Mouse (Mus musculus) liver, adult 2 months (tissue): Measurements from ENCODE around the gene Lag3. TPM values are rescaled to one million over a fixed set of nuclear protein-coding genes. Genes with fewer than 3 reads are reported as not detected.

ENCODE experiments used
- DNase-seq: peaks from one replicate; pipeline ENCODE4 v3.0.0-alpha.2; 2011; ENCODE audit warnings: low read depth, low spot score; ENCODE audit errors: extremely low read depth
- H3K27ac ChIP-seq: fragments of 200-500 bp; replicated peaks from 2 replicates; pipeline ENCODE4 v1.5.1; 2012; ENCODE audit warnings: low read depth, mild to moderate bottlenecking, control low read depth, inconsistent platforms, low read length; ENCODE audit not compliant: insufficient read depth
- H3K27me3 ChIP-seq: fragments of 200-500 bp; 2 replicates; pipeline ENCODE4 v1.6.1; 2012; ENCODE audit warnings: mild to moderate bottlenecking, moderate library complexity, low read length, inconsistent platforms; ENCODE audit not compliant: control insufficient read depth, insufficient read depth
- H3K36me3 ChIP-seq: fragments of 200-500 bp; 2 replicates; pipeline ENCODE4 v1.6.1; 2012; ENCODE audit warnings: low read length, inconsistent platforms; ENCODE audit not compliant: control insufficient read depth, insufficient read depth
- H3K4me1 ChIP-seq: fragments of 200-500 bp; 2 replicates; pipeline ENCODE4 v1.6.1; 2011; ENCODE audit warnings: low read length; ENCODE audit not compliant: control insufficient read depth, insufficient read depth
- H3K4me3 ChIP-seq: fragments of 200-500 bp; 2 replicates; pipeline ENCODE4 v1.5.1; 2011; ENCODE audit warnings: low read depth, mild to moderate bottlenecking, control low read depth, low read length, moderate library complexity; ENCODE audit not compliant: insufficient read depth
- H3K79me2 ChIP-seq: fragments of 200-500 bp; 2 replicates; pipeline ENCODE4 v1.6.1; 2012; ENCODE audit warnings: inconsistent platforms, mild to moderate bottlenecking, low read length, moderate library complexity; ENCODE audit not compliant: control insufficient read depth, insufficient read depth
- H3K9ac ChIP-seq: fragments of 200-500 bp; 2 replicates; pipeline ENCODE4 v1.6.1; 2012; ENCODE audit warnings: low read depth, mild to moderate bottlenecking, control low read depth, inconsistent platforms, low read length
- CTCF ChIP-seq: fragments of 200-500 bp; IDR thresholded peaks from 2 replicates; pipeline ENCODE4 v1.5.1; 2011; ENCODE audit warnings: low read depth, low read length, control low read depth
- POLR2A ChIP-seq: fragments of 200-500 bp; IDR thresholded peaks from 2 replicates; pipeline ENCODE4 v1.6.1; 2011; ENCODE audit warnings: low read length, control low read depth; ENCODE audit not compliant: insufficient read depth; ENCODE audit errors: extremely low read depth
- WGBS: fragments of 180-500 bp; shearing (Covaris S2); methylation state at CpG from one replicate; pipeline ENCODE4 v1.1.7; 2018; 5-methylcytosine and 5-hydroxymethylcytosine counted together
- polyA plus RNA-seq: library from polyadenylated mRNA; depleted of rRNA; stranded (reverse); fragments of >200 nt; gene quantifications from 2 replicates; pipeline ENCODE4 v1.2.3, GENCODE M21; 2012
- total RNA-seq: library from RNA; depleted of rRNA; stranded (reverse); fragments of >200 nt; gene quantifications from 2 replicates; pipeline ENCODE4 v1.2.3, GENCODE M21; 2014

Gene Lag3
- total and polyA plus RNA-seq, 2 experiments: 0.09 to 0.67 TPM

- DNase-seq: no peak
- Histone ChIP-seq H3K9ac (no peak overlapping the region), H3K36me3 (no peaks in the 10 kb centered on the region), H3K27ac (no peak overlapping the region), H3K79me2 (no peaks in the 10 kb centered on the region), H3K4me1 (peaks cover 3% of the 10 kb centered on the region), H3K4me3 (no peak overlapping the region), H3K27me3 (no peaks in the 10 kb centered on the region)
- WGBS: 91% methylated on average over 6 of the region's 6 CpGs
- no peak for TF ChIP-seq CTCF
- no peak for TF ChIP-seq POLR2A
These were observed 22.9 kb downstream of the Lag3 start for GRCm38 (mm10) chr6:124888555-124889125.

GRCm38 (mm10) chr6:124887986-124888385, 23.5 kb downstream of the Lag3 start, which contains the start of gene Cd4:
Gene Cd4, minus strand, starts transcription at chr6:124888221.
- DNase-seq: no peak
- Histone ChIP-seq H3K27ac (no peak within 1 kb of the TSS), H3K36me3 (no peaks in the 10 kb centered on the region), H3K9ac (no peak within 1 kb of the TSS), H3K4me3 (no peak within 1 kb of the TSS), H3K4me1 (peaks cover 7% of the 10 kb centered on the region), H3K79me2 (no peaks in the 10 kb centered on the region), H3K27me3 (no peaks in the 10 kb centered on the region)
- WGBS: 89% methylated on average over 9 of the region's 9 CpGs
- TF ChIP-seq POLR2A (no peak), CTCF (no peak)

- TF ChIP-seq POLR2A (no peak), CTCF (no peak)
- H3K27ac ChIP-seq: no peak overlapping the region
- no peaks in the 10 kb centered on the region for H3K36me3 ChIP-seq
- no peaks in the 10 kb centered on the region for H3K27me3 ChIP-seq
- peaks cover 9% of the 10 kb centered on the region for H3K4me1 ChIP-seq
- no peak overlapping the region for H3K4me3 ChIP-seq
- 93% methylated on average over 8 of the region's 8 CpGs for WGBS
- H3K79me2 ChIP-seq: no peaks in the 10 kb centered on the region
- H3K9ac ChIP-seq: no peak overlapping the region
- DNase-seq: no peak
These were observed 25.5 kb downstream of the Lag3 start for GRCm38 (mm10) chr6:124885956-124886381.

- no peak overlapping the region for H3K27ac ChIP-seq
- peaks cover 10% of the 10 kb centered on the region for H3K4me1 ChIP-seq
- H3K79me2 ChIP-seq: no peaks in the 10 kb centered on the region
- no peaks in the 10 kb centered on the region for H3K27me3 ChIP-seq
- H3K36me3 ChIP-seq: no peaks in the 10 kb centered on the region
- WGBS: 78% methylated on average over 10 of the region's 10 CpGs
- no peak overlapping the region for H3K9ac ChIP-seq
- H3K4me3 ChIP-seq: no peak overlapping the region
- TF ChIP-seq CTCF: no peak
- TF ChIP-seq POLR2A: no peak
- DNase-seq: no peak
These were observed 26.6 kb downstream of the Lag3 start for GRCm38 (mm10) chr6:124884714-124885500.

GRCm38 (mm10) chr6:124883351-124883750, 28.2 kb downstream of the Lag3 start:
- H3K27me3 ChIP-seq: no peaks in the 10 kb centered on the region
- no peaks in the 10 kb centered on the region for H3K36me3 ChIP-seq
- no peak overlapping the region for H3K4me3 ChIP-seq
- TF ChIP-seq CTCF (no peak), POLR2A (no peak)
- peaks cover 10% of the 10 kb centered on the region for H3K4me1 ChIP-seq
- peak overlapping the region; percentile 79 for H3K27ac ChIP-seq
- no peak overlapping the region for H3K9ac ChIP-seq
- peak; percentile 95 for DNase-seq
- WGBS: 40% methylated on average over 10 of the region's 10 CpGs
- no peaks in the 10 kb centered on the region for H3K79me2 ChIP-seq

- H3K79me2 ChIP-seq: no peaks in the 10 kb centered on the region
- no peaks in the 10 kb centered on the region for H3K27me3 ChIP-seq
- peak overlapping the region; percentile 12; the same call in 1 of the 2 replicates for H3K4me3 ChIP-seq
- peak overlapping the region; percentile 83 for H3K27ac ChIP-seq
- H3K9ac ChIP-seq: peak overlapping the region; percentile 40
- peaks cover 10% of the 10 kb centered on the region for H3K4me1 ChIP-seq
- WGBS: 48% methylated on average over 9 of the region's 9 CpGs
- TF ChIP-seq POLR2A (no peak), CTCF (no peak)
- no peaks in the 10 kb centered on the region for H3K36me3 ChIP-seq
- peak; percentile 95 for DNase-seq
These were observed 29.7 kb downstream of the Lag3 start for GRCm38 (mm10) chr6:124881821-124882220.
